Mouse (Mus musculus) erythroblast, embryonic 14.5 days (primary cell): ENCODE measurements around the gene Bbx.

Experiments
- GATA1 ChIP-seq: IDR thresholded peaks from 2 replicates; pipeline ENCODE4 v1.6.1; 2012; ENCODE audit warnings: low read length, inconsistent platforms, mixed read lengths
- TAL1 ChIP-seq: IDR thresholded peaks from 3 replicates; pipeline ENCODE4 v1.6.1; 2012; ENCODE audit warnings: low read length, inconsistent platforms, mixed read lengths

GRCm38 (mm10) chr16:50292834-50293233 lies 139.4 kb downstream of the Bbx start:
- TF ChIP-seq TAL1 (no peak), GATA1 (no peak)
